Mouse (Mus musculus) spleen, adult 12 weeks (tissue): ENCODE data around the gene Iqca.

ENCODE experiments used
- DNase-seq: peaks from one replicate; pipeline ENCODE4 v3.0.0; 2022; ENCODE audit warnings: low spot score

Iqca gene

DNA sequence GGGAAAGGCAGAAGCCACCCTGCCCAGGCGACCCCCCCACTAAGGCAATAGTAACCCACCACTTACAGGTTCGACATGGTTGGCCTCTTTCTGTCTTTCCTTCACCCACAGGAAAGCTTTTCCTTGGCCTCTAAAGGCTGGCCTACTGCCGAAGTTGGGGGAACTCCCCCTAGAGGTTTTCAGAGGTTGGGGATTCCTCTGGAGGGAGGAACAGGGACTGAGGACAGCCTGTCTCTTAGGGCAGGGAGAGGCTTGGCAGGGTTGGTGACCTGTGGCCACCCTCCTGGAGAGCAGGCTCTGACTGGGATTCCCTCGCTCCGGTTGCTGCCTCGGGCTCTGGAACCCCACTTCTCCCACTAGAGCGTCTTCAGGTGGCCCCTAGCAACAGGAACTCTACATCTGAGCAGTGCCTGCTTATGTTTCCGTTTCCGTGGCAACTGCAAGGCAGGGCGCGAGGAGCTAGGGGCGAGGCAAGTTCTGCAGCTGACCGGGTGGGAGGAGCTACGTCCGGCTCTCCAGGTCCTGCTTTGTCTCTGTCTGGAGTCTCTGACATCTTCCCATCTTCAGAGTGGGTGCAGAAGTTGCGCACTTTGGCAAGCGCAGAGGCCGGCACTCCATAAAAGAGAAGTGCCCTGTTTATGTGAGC is at the start of gene Iqca:
TSS of gene Iqca (minus strand) at position 303 of the 646 bp plus-strand sequence.
- DNase-seq, result no peak

DNA sequence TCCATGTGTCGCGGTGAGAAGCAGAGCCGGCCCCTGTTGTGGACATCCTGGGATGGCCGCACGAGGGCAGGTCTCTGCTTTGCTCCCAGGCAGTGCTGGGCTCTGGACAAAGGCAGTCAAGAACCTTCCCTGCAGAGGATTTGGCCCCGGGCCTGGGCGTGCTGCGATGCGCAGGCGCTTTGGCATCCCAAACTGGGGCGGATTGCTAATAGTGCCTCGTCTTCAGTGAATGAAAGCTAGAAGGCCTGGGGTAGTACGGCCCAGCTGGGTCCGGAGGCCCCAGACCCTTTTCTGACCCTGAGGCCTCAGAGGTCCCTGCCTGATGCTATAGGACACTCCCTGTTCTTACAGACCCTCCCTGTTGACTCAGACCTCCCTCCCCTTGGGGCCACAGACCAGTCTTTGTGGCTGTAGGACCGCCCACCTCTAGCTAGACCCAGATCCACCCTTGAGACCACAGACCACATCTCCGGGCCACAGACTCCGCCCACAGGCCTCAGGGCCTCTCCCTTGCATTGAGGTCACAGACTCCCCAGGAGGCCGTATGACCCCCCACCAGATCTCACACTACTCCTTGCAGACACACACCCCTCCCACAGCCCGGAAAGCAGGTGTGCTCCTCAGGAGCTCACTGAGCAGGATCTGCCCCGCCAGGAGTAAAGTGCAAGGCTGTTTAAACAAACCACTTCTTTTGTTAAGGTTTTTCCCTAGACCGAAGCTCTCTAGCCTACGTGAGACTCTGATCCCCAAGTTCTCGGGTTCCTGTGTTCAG is 49.2 kb upstream of the Iqca start:
- no peak for DNase-seq

DNA sequence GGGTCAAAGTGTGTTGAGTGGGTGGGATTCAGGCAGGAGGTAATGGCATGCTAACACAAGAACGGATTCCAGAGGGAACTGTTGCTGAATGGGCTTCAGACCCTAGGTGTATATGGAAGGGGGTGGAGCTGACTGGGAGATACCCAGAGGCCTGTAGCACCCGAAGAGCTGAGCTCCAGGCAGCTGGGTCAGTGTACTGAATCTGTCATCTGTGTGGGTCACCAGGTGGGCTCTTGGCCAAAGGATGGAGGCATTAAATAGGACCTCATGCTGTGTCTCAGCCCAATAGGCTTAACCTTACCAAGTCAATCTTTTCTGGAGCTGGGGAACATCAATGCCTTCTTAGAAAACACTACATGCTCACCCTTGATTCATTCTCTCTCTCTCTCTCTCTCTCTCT is 48.5 kb upstream of the Iqca start:
- no peak for DNase-seq

GRCm38 (mm10) chr1:90201246-90201645 is 48.0 kb upstream of the Iqca start:
- no peak for DNase-seq

GRCm38 (mm10) chr1:90189046-90189445 is 35.8 kb upstream of the Iqca start:
- no peak for DNase-seq

DNA sequence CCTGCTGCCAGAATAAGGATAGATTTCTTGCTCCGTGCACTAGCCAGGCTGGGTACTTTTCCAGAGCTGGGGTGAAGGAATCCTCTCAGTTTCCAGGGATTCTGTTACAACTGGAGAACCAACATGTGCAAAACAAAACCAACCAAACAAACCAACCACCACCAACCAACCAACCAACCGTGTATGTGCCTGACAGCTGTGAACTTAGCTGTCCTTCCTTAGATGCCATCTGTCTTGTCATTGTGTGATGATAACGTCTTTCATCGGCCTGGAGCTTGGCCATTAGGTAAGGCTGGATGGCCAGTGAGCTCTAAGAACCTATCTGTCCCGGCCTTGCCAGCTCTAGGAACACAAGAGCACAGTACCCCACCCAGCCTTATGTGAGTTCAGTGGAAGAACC is 33.7 kb upstream of the Iqca start:
- DNase-seq, result no peak

GRCm38 (mm10) chr1:90186173-90186572 is 33.0 kb upstream of the Iqca start:
- DNase-seq, result no peak

DNA sequence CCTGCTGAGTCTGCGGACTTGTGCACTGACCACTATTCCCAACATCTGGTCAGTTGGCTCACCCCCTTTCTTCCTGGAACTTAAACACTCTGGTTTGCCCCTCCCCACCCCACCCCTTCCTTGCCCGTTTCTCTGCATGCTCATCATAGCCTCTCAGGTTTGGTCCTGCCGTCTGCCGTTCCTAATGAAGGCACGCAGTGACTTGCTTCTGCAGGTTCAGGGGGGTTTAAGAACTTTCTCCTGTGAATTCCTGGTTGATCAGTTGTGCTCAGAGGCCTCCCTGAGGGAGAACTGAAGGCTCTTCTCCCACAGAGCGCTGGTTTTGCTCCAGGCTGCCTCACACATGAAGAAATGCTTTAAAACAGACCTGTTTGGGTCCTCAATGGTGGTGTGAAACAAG is 30.4 kb upstream of the Iqca start:
- DNase-seq, result no peak

DNA sequence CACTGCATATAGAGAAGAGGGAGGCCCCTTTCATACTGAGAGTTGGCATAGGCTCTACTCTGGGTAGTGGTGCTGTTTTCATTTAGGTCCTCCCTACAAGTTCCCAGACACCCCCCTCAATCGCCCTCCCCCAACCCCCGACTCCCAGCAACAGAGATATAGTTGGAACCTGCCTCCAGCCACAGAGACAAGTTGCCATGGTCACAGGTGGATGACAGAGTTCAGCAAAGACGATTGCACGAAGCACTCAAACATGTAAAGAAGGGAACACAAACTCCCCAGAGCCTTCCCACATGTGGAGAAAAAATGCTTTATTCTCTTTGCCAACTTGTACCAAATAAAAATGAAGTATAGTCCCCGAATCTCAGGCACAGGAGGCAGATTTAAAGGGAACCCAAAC is 29.3 kb upstream of the Iqca start:
- no peak for DNase-seq

GRCm38 (mm10) chr1:90180966-90181699 is 27.9 kb upstream of the Iqca start:
- peak; percentile 9 for DNase-seq

DNA sequence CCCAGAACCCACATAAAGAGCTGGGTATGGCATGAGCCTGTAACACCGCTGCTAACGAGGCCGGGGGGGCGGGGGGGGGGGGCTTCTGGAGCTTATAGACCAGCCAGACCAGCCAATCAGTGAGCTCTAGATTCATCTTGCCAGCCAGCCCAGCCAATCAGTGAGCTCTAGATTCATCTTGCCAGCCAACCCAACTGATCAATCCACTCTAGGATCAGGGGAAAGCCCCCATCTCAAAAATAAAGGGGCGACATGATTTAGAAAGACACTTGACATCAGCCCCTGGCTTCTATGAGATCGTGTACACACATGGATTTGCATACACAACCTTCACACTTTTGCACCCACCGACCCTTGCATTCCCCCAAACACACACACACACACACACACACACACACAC is 27.3 kb upstream of the Iqca start:
- no peak for DNase-seq

GRCm38 (mm10) chr1:90177978-90178377 is 24.8 kb upstream of the Iqca start:
- no peak for DNase-seq

DNA sequence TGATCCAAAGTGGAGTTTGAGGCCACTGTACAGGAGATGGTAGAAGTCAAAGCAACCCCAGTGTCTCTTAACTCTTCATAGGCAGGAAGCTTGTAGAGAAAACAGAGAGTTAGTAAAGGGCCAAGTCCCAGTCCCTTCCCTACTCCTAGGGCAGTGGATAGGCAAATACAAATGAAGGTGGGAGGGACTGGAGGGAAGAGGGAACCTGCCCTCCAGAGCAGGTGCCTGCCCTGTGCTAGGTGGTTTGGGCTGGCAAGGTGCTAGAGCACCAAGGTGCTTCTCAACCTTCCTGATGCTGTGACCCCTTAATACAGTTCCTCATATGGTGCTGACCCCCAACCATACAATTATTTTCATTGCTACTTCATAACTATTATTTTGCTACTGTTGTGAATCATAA is 24.4 kb upstream of the Iqca start:
- no peak for DNase-seq

- no peak for DNase-seq
Observed at GRCm38 (mm10) chr1:90176223-90176622, 23.0 kb upstream of the Iqca start.

GRCm38 (mm10) chr1:90174338-90174737 is 21.1 kb upstream of the Iqca start:
- DNase-seq, result no peak

DNA sequence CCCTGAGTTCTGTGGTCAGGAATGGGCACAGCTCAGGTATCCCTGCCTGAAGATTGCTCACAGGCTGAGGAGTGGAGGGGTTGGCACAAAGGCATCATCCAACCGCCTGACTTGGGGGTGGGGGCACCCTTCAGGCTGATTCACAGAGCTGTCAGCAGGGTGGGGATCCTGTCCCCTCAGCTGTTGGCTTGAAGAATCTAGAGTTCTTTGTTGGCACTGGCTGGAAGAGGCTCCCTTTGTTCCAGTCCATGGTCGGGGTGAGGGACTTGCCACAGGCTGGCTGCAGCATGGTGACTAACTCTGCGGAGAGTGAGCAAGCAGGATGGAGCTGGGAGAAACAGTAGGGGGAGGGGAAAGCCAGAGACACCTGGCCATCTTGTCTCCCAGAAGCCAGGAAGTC is 11.1 kb upstream of the Iqca start:
- no peak for DNase-seq

- DNase-seq, result no peak
Observed at GRCm38 (mm10) chr1:90163161-90163560, 10.0 kb upstream of the Iqca start.

GRCm38 (mm10) chr1:90162379-90162857 is 9.2 kb upstream of the Iqca start:
- no peak for DNase-seq

GRCm38 (mm10) chr1:90161623-90162022 is 8.4 kb upstream of the Iqca start:
- DNase-seq, result no peak

DNA sequence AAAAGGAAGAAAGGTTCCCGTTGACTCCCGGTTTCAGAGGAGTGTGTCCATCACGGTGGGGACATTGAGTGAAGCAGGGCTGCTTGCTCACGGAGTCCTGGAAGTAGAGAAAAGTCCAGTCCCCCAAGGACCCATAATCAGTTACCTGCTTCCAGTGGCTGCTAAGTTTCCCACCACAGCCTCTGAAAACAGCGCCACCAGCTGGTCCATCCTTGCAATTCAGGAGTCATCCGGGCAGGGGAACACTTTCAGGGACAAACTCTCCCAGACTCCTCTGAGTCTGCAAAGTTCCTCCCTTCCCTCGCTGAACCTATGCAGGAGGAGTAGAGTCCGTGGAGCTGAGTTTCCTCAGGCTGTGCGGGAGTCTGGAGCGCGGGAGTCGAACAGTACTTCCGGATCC is 6.7 kb upstream of the Iqca start:
- DNase-seq, result no peak

- no peak for DNase-seq
Observed at GRCm38 (mm10) chr1:90156589-90156988, 3.4 kb upstream of the Iqca start.

DNA sequence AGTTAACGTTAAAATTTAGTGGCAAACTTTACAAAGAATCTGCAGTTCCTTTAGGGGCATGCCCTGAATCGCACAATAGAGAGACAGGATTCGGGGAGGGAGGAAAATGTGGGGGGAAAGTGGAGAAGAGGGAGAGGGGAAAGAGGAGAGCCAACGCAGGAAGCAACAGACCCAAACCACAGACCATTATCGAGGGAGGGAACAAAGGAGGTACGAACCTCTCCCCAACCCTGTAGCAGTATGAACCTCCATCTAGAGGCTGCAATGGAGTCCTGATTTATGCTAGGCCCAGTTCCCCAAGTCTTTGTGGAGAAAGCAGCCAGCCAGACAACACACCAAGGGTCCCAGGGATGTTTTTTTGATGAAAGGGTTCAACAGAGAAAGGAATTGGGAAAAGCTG is 586 bp upstream of the Iqca start:
- no peak for DNase-seq

GRCm38 (mm10) chr1:90139729-90140128 is 13.5 kb downstream of the Iqca start:
- DNase-seq, result no peak
